Comparison of ENCODE assay signal across 13 mouse cellular contexts in the genomic region with DNA sequence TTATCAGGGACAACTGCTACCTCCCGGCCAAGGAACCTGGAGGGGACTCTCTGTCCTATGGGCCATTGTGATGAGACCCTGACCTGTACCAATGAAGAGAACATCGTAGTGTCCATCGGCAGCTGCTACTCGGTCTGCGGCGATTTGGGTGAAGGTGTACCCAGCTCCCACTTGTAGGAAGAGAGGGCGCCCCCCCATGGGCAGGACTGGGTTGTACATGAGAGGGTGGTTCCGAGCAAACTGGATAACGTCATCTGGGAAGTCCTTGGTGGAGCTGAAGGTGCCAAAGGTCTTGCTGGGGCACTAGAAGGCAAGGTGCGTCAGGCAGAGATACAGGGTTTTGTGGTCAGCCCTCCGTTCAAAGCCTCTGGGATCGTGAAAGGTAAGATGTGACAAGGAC. TPM values are rescaled to one million over a fixed set of nuclear protein-coding genes. Genes with fewer than 3 reads are reported as not detected.
DNase-seq lines count a peak whose midpoint lies in the region; ATAC-seq lines count a peak whose summit lies in the region.
"Had no signal": no experiment of that assay in that cellular context is flagged by ENCODE, and none has a peak within 500 bp of the region (broad histone marks: within the 10 kb centered on the region; RNA-seq: fewer than 3 reads in every experiment).

No protein-coding gene starts in this region.

- no peak for ATAC-seq in kidney, embryonic 16.5 days (ENCODE audit: low FRiP score, low TSS enrichment)

- H3K27me3 ChIP-seq in kidney, embryonic 16.5 days (ENCODE audit: insufficient read depth, low read length), result no peaks in the 10 kb centered on the region
- H3K27me3 ChIP-seq: limb, embryonic 15.5 days had no signal

- no peak overlapping the region for H3K27ac ChIP-seq in kidney, embryonic 16.5 days (ENCODE audit: low read length)
- H3K27ac ChIP-seq: limb, embryonic 15.5 days had no signal

- no peaks in the 10 kb centered on the region for H3K9me3 ChIP-seq in kidney, embryonic 16.5 days (ENCODE audit: low read length)
- H3K9me3 ChIP-seq: limb, embryonic 15.5 days; megakaryocyte, embryonic 14.5 days had no signal

- H3K9ac ChIP-seq in kidney, embryonic 16.5 days (replicated peaks; ENCODE audit: low read length), result no peak overlapping the region
- H3K9ac ChIP-seq: limb, embryonic 15.5 days had no signal

- WGBS in kidney, embryonic 16.5 days, result 76% methylated on average over 12 of the region's 12 CpGs

- H3K4me2 ChIP-seq in kidney, embryonic 16.5 days (replicated peaks; ENCODE audit: low read depth, low read length), result no peak overlapping the region
- H3K4me2 ChIP-seq: limb, embryonic 15.5 days had no signal

- H3K4me3 ChIP-seq in kidney, embryonic 16.5 days (ENCODE audit: low read length), result no peak overlapping the region
- H3K4me3 ChIP-seq: limb, embryonic 15.5 days; megakaryocyte, embryonic 14.5 days; myocyte had no signal

- H3K36me3 ChIP-seq in kidney, embryonic 16.5 days (ENCODE audit: insufficient read depth, low read length), result peaks cover 3% of the 10 kb centered on the region; the same call in 1 of the 2 replicates
- H3K36me3 ChIP-seq: limb, embryonic 15.5 days had no signal

- H3K4me1 ChIP-seq in kidney, embryonic 16.5 days (ENCODE audit: insufficient read depth, low read length), result peaks cover 42% of the 10 kb centered on the region

- peak; percentile 52 for DNase-seq in adrenal gland, postnatal 14 days
- DNase-seq in adrenal gland, adult 18-20 months (ENCODE audit: low spot score in 2 of 2), result no peak
- peak; percentile 59 to 71 for DNase-seq in kidney, adult 8-10 months
- peak; percentile 38 for DNase-seq in thymus, postnatal 14 days
- no peak for DNase-seq in thymus, adult 18-20 months
- DNase-seq in urinary bladder, postnatal 4 days (ENCODE audit: low spot score in 2 of 2), result no peak
- DNase-seq in heart, adult 9 months (ENCODE audit: low spot score in 2 of 2), result no peak
- DNase-seq: gastrocnemius, postnatal 25 days; heart, postnatal 10 days had no signal

RNA-seq across cellular contexts. Expression of a gene that starts 8.3 kb away (rescaled TPM):
- 8.3 and 8.7 TPM in 2 replicates for total RNA-seq in adrenal gland, postnatal 14 days (2021)
- total RNA-seq in adrenal gland, adult 18-20 months (2021), result 1 to 10 TPM; 5.1 to 6.3 TPM
- 31.3 TPM in 2 replicates for polyA plus RNA-seq in kidney, embryonic 16.5 days (2015; fragmentation: Nextera tagmentation; extraction: Ambion mirVana)

RNA-seq across cellular contexts. Expression of a gene that starts 13.3 kb away (rescaled TPM):
- 42.1 and 43.1 TPM in 2 replicates for total RNA-seq in adrenal gland, postnatal 14 days (2021)
- total RNA-seq in adrenal gland, adult 18-20 months (2021), result 10 to 100 TPM; 38.0 to 41.1 TPM
- 60.7 and 64.3 TPM in 2 replicates for polyA plus RNA-seq in kidney, embryonic 16.5 days (2015; fragmentation: Nextera tagmentation; extraction: Ambion mirVana)

RNA-seq across cellular contexts. Expression of a gene that starts 20.1 kb away (rescaled TPM):
- 1.4 and 1.6 TPM in 2 replicates for total RNA-seq in adrenal gland, postnatal 14 days (2021)
- 1 to 10 TPM; 1.4 to 1.7 TPM for total RNA-seq in adrenal gland, adult 18-20 months (2021)
- 1.3 and 1.6 TPM in 2 replicates for polyA plus RNA-seq in kidney, embryonic 16.5 days (2015; fragmentation: Nextera tagmentation; extraction: Ambion mirVana)

RNA-seq across cellular contexts. Expression of a gene that starts 22.1 kb away (rescaled TPM):
- 19.6 and 21.0 TPM in 2 replicates for total RNA-seq in adrenal gland, postnatal 14 days (2021)
- total RNA-seq in adrenal gland, adult 18-20 months (2021), result 10 to 100 TPM; 13.3 to 16.5 TPM
- 21.8 and 24.1 TPM in 2 replicates for polyA plus RNA-seq in kidney, embryonic 16.5 days (2015; fragmentation: Nextera tagmentation; extraction: Ambion mirVana)

RNA-seq across cellular contexts. Expression of a gene that starts 24.0 kb away (rescaled TPM):
- 9.9 and 17.6 TPM in 2 replicates for total RNA-seq in adrenal gland, postnatal 14 days (2021)
- total RNA-seq in adrenal gland, adult 18-20 months (2021), result 10 to 100 TPM in 1 of 2 experiments, 1 to 10 TPM in 1; 9.2 to 15.7 TPM
- 10.6 and 12.3 TPM in 2 replicates for polyA plus RNA-seq in kidney, embryonic 16.5 days (2015; fragmentation: Nextera tagmentation; extraction: Ambion mirVana)

Comparison
In these comparisons a context has a peak if more than half of its experiments do, and no peak if none do; other contexts are left out.
1. DNase-seq: peak in adrenal gland, postnatal 14 days (single experiment), kidney, adult 8-10 months (2 of 2) and thymus, postnatal 14 days (single experiment); none in adrenal gland, adult 18-20 months (0 of 2), thymus, adult 18-20 months (0 of 2), urinary bladder, postnatal 4 days (0 of 2) and heart, adult 9 months (0 of 2).